Mouse (Mus musculus): ENCODE results near the gene Pigp. TPM values are rescaled to one million over a fixed set of nuclear protein-coding genes. Genes with fewer than 3 reads are reported as not detected.

The Pigp gene
- total and polyA plus RNA-seq, 3 experiments, result 49.4 to 113 (median 101) TPM

DNA sequence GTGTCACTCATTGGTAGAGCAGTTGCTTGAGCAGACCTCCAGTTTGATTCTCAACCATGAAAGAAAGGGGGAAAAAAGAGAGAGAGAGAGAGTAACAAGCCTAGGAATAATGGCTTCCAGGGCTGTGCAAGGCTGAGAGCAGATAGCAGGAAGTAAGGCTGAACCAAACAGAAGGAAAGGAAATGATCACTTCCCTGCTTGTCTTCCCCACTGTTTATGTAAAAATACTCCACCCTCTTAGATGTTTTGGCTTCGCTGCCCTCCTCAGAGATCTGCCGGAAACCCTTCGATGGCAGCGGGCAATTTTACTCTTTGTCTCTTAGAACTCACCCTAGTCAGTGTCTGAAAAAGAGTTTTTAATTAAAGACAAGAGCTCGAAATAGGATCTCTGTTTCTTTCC, 48.0 kb downstream of the Pigp start:
- H3K27me3 ChIP-seq (ENCODE audit: control insufficient read depth, insufficient read depth, low read length), result no peaks in the 10 kb centered on the region
- no peaks in the 10 kb centered on the region for H3K36me3 ChIP-seq (ENCODE audit: control insufficient read depth, insufficient read depth, low read length)
- no peak overlapping the region for H3K9ac ChIP-seq (ENCODE audit: low read depth, low read length)
- H3K79me2 ChIP-seq (replicated peaks; ENCODE audit: control insufficient read depth, insufficient read depth, low read length), result no peaks in the 10 kb centered on the region
- no peak for TF ChIP-seq CTCF (IDR thresholded peaks at IDR 0.05)
- no peak for TF ChIP-seq EP300 (IDR thresholded peaks at IDR 0.05; ENCODE audit: insufficient read depth, low read depth, low read length)
- no peak for TF ChIP-seq POLR2A (IDR thresholded peaks at IDR 0.05; ENCODE audit: insufficient read depth, low read depth, low read length)
- no peak overlapping the region for H3K4me3 ChIP-seq
- H3K27ac ChIP-seq, result no peak overlapping the region; the same call in 1 of the 2 replicates
- no peaks in the 10 kb centered on the region; the same call in 1 of the 2 replicates for H3K4me1 ChIP-seq (ENCODE audit: control insufficient read depth, insufficient read depth, low read length)
- intact Hi-C loops (cut with DNase I), result no loop called here
- no peak for DNase-seq
- 44% methylated on average over 5 of the region's 5 CpGs for WGBS

- WGBS, result 80% methylated on average over 5 of the region's 5 CpGs
Observed at GRCm38 (mm10) chr16:94320223-94320622, 51.4 kb downstream of the Pigp start.

DNA sequence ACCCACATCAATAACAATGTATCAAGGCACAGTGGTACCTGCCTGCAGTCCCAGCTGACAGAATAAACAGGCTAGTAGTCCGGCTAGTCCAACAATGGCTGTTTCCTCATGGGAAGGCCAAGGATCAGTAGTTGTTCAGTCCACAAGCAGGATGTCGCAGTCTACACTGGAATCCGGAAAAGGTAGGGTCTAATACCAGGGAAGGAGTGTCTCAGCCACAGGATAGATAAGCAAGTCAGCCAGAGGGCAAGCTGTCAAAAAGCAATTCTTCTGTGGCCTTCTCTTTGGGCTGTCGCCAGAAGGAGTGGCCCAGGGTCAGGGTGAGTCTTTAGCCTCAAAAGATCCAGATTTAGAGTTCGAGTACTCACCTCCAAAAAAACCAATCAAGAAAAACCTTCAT, 53.9 kb downstream of the Pigp start:
- peaks cover 5% of the 10 kb centered on the region; the same call in 1 of the 2 replicates for H3K4me1 ChIP-seq (ENCODE audit: control insufficient read depth, insufficient read depth, low read length)
- TF ChIP-seq CTCF (IDR thresholded peaks at IDR 0.05), result no peak
- peak; percentile 62; the same call in 1 of the 2 replicates for TF ChIP-seq POLR2A (IDR thresholded peaks at IDR 0.05; ENCODE audit: insufficient read depth, low read depth, low read length)
- peak; percentile 78; the same call in 1 of the 2 replicates for TF ChIP-seq EP300 (IDR thresholded peaks at IDR 0.05; ENCODE audit: insufficient read depth, low read depth, low read length)
- no peak overlapping the region for H3K4me3 ChIP-seq
- H3K27ac ChIP-seq, result peak overlapping the region; percentile 51
- WGBS, result 40% methylated on average over 5 of the region's 5 CpGs
- peak; percentile 35 to 62 for DNase-seq
- no peaks in the 10 kb centered on the region for H3K36me3 ChIP-seq (ENCODE audit: control insufficient read depth, insufficient read depth, low read length)
- intact Hi-C loops (cut with DNase I), result no loop called here
- H3K9ac ChIP-seq (ENCODE audit: low read depth, low read length), result no peak overlapping the region
- H3K79me2 ChIP-seq (replicated peaks; ENCODE audit: control insufficient read depth, insufficient read depth, low read length), result no peaks in the 10 kb centered on the region
- H3K27me3 ChIP-seq (ENCODE audit: control insufficient read depth, insufficient read depth, low read length), result no peaks in the 10 kb centered on the region

More at GRCm38 (mm10) chr16:94320223-94320622, 51.4 kb downstream of the Pigp start:
- no peak overlapping the region for H3K4me3 ChIP-seq
- H3K27ac ChIP-seq, result no peak overlapping the region
- TF ChIP-seq CTCF (IDR thresholded peaks at IDR 0.05) (no peak), EP300 (IDR thresholded peaks at IDR 0.05; ENCODE audit: insufficient read depth, low read depth, low read length) (no peak), POLR2A (IDR thresholded peaks at IDR 0.05; ENCODE audit: insufficient read depth, low read depth, low read length) (no peak)
- no peaks in the 10 kb centered on the region for H3K36me3 ChIP-seq (ENCODE audit: control insufficient read depth, insufficient read depth, low read length)
- no peak for DNase-seq
- H3K4me1 ChIP-seq (ENCODE audit: control insufficient read depth, insufficient read depth, low read length), result peaks cover 3% of the 10 kb centered on the region
- H3K9ac ChIP-seq (ENCODE audit: low read depth, low read length), result no peak overlapping the region
- intact Hi-C loops (cut with DNase I), result no loop called here
- H3K79me2 ChIP-seq (replicated peaks; ENCODE audit: control insufficient read depth, insufficient read depth, low read length), result no peaks in the 10 kb centered on the region
- no peaks in the 10 kb centered on the region for H3K27me3 ChIP-seq (ENCODE audit: control insufficient read depth, insufficient read depth, low read length)

- intact Hi-C loops (cut with DNase I), result loop anchor here (2.0 kb wide), 1 partner anchor 14 kb away; the partner anchor contains the start of gene Ripply3
- WGBS, result 36% methylated on average over 1 of the region's 1 CpGs
- TF ChIP-seq EP300 (IDR thresholded peaks at IDR 0.05; ENCODE audit: insufficient read depth, low read depth, low read length) (no peak), CTCF (IDR thresholded peaks at IDR 0.05) (no peak), POLR2A (IDR thresholded peaks at IDR 0.05; ENCODE audit: insufficient read depth, low read depth, low read length) (no peak)
Observed at GRCm38 (mm10) chr16:94315215-94315614, 56.4 kb downstream of the Pigp start.

DNA sequence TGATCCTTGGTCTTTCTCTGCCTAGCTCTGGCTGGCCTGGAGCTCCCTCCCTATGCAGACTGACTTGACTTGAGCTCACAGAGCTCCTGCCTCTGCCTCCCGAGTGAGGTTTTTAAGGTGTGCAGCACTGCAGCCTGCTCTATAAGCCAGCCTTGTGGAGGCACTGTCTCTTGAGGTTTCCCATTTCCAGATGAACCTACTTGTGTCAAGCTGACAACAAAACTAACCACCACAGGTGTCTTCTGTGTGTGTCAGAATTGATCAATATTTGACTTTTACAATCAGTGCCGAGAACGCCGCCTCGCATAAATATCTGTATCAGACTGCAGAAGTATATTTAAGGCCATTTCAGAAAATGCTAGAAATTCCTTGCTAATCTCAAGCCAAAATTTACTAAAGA, 57.0 kb downstream of the Pigp start:
- intact Hi-C loops (cut with DNase I), result loop anchor here (2.0 kb wide), 1 partner anchor 14 kb away; the partner anchor contains the start of gene Ripply3
- Histone ChIP-seq H3K27me3 (ENCODE audit: control insufficient read depth, insufficient read depth, low read length) (no peaks in the 10 kb centered on the region), H3K27ac (no peak overlapping the region), H3K9ac (ENCODE audit: low read depth, low read length) (no peak overlapping the region), H3K36me3 (ENCODE audit: control insufficient read depth, insufficient read depth, low read length) (0 out of 2 replicates have a peak, but pooled peaks cover 2% of the 10 kb centered on the region), H3K79me2 (replicated peaks; ENCODE audit: control insufficient read depth, insufficient read depth, low read length) (no peaks in the 10 kb centered on the region), H3K4me1 (ENCODE audit: control insufficient read depth, insufficient read depth, low read length) (peaks cover 5% of the 10 kb centered on the region), H3K4me3 (no peak overlapping the region)
- no peak for DNase-seq
- WGBS, result 98% methylated on average over 5 of the region's 5 CpGs
- TF ChIP-seq CTCF (IDR thresholded peaks at IDR 0.05) (no peak), POLR2A (IDR thresholded peaks at IDR 0.05; ENCODE audit: insufficient read depth, low read depth, low read length) (no peak)

More at GRCm38 (mm10) chr16:94315215-94315614, 56.4 kb downstream of the Pigp start:
- Histone ChIP-seq H3K27ac (no peak overlapping the region), H3K4me1 (ENCODE audit: control insufficient read depth, insufficient read depth, low read length) (peaks cover 5% of the 10 kb centered on the region), H3K9ac (ENCODE audit: low read depth, low read length) (no peak overlapping the region), H3K36me3 (ENCODE audit: control insufficient read depth, insufficient read depth, low read length) (0 out of 2 replicates have a peak, but pooled peaks cover 2% of the 10 kb centered on the region), H3K79me2 (replicated peaks; ENCODE audit: control insufficient read depth, insufficient read depth, low read length) (no peaks in the 10 kb centered on the region), H3K27me3 (ENCODE audit: control insufficient read depth, insufficient read depth, low read length) (no peaks in the 10 kb centered on the region), H3K4me3 (no peak overlapping the region)
- DNase-seq, result no peak

DNA sequence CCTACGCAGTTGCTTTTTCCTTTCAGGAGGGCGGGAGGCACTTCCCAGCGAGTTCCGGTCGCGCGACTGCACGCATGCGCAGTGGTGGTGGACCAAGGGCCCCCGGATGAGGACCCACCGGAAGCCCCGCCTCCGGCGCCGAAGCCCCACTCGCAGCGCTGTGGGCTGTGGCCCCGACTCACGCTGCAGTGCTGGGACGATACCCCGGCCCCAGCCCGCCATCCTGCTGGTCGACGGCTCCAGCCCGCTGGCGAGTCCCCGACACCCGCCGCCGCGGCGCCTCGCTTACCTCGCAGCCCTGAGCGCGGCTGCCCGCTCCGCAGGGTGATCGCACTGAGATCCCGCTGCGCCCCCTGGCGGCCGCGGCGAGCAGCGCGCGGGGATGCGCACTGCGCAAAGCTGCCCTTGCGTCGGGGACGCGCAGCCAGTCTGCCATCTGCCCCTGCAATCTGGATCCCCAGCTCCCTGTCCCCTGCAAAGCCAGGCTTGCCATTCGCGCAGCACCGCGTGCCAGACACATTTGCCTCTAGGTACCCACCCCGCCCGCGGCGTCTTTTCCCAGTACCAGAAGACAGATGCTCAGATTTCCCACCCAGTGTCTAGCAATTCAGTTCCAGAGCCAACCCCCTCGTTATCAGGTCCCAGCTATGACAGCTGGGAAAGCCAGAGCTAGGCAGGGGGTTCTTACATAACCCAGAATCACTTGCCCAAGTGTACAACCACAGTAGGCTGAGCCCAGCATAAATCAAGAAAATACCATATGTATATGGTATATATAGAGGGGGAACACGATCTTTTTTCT, 58.2 kb downstream of the Pigp start, which contains the start of gene Hlcs:
Gene Hlcs, minus strand, starts transcription at position 343 of the 802 bp plus-strand sequence.
- 0 out of 2 replicates have a peak, but pooled peaks cover 2% of the 10 kb centered on the region for H3K36me3 ChIP-seq (ENCODE audit: control insufficient read depth, insufficient read depth, low read length)
- intact Hi-C loops (cut with DNase I), result loop anchor here (1.0 to 2.0 kb wide), 3 partner anchors 15 to 57 kb away; partner anchors contain the start of genes Ripply3 and Ttc3
- DNase-seq, result peak; percentile 98
- peak within 1 kb of the TSS; percentile 100 for H3K27ac ChIP-seq
- H3K79me2 ChIP-seq (replicated peaks; ENCODE audit: control insufficient read depth, insufficient read depth, low read length), result no peaks in the 10 kb centered on the region
- WGBS, result under 1% methylated on average over 64 of the region's 64 CpGs
- TF ChIP-seq POLR2A (IDR thresholded peaks at IDR 0.05; ENCODE audit: insufficient read depth, low read depth, low read length) (peak; percentile 73), CTCF (IDR thresholded peaks at IDR 0.05) (no peak), EP300 (IDR thresholded peaks at IDR 0.05; ENCODE audit: insufficient read depth, low read depth, low read length) (peak; percentile 32; the same call in 1 of the 2 replicates)
- no peaks in the 10 kb centered on the region for H3K27me3 ChIP-seq (ENCODE audit: control insufficient read depth, insufficient read depth, low read length)
- H3K4me3 ChIP-seq, result peak within 1 kb of the TSS; percentile 76
- H3K9ac ChIP-seq (ENCODE audit: low read depth, low read length), result peak within 1 kb of the TSS; percentile 99
- peaks cover 5% of the 10 kb centered on the region for H3K4me1 ChIP-seq (ENCODE audit: control insufficient read depth, insufficient read depth, low read length)

All from heart, adult 2 months (tissue).